Mouse (Mus musculus) embryo, embryonic 10.5 days (tissue): ENCODE results near the gene Dgkq.

Source experiments
- DNase-seq: peaks from one replicate; pipeline ENCODE4 v3.0.0-alpha.2; 2015; ENCODE audit warnings: low spot score

The Dgkq gene

GRCm38 (mm10) chr5:108668977-108669936 is at the start of gene Dgkq:
Dgkq (minus strand) TSS chr5:108669672.
- DNase-seq: peak; percentile 92

GRCm38 (mm10) chr5:108718051-108718450 is 48.6 kb upstream of the Dgkq start:
- DNase-seq: no peak

- no peak for DNase-seq
Observed at GRCm38 (mm10) chr5:108715974-108716373, 46.5 kb upstream of the Dgkq start.

GRCm38 (mm10) chr5:108714149-108714548 is 44.7 kb upstream of the Dgkq start:
- DNase-seq: no peak

GRCm38 (mm10) chr5:108713691-108714090 is 44.2 kb upstream of the Dgkq start:
- DNase-seq: no peak

- DNase-seq: no peak
Observed at GRCm38 (mm10) chr5:108713096-108713495, 43.6 kb upstream of the Dgkq start.

GRCm38 (mm10) chr5:108711968-108712367 is 42.5 kb upstream of the Dgkq start:
- DNase-seq: no peak

- DNase-seq: no peak
Observed at GRCm38 (mm10) chr5:108708981-108709731, 39.7 kb upstream of the Dgkq start.

- DNase-seq: no peak
Observed at GRCm38 (mm10) chr5:108708419-108708818, 38.9 kb upstream of the Dgkq start.

GRCm38 (mm10) chr5:108707758-108708157 is 38.3 kb upstream of the Dgkq start:
- no peak for DNase-seq

GRCm38 (mm10) chr5:108703754-108704626 is 34.5 kb upstream of the Dgkq start:
- no peak for DNase-seq

- DNase-seq: no peak
Observed at GRCm38 (mm10) chr5:108701341-108702021, 32.0 kb upstream of the Dgkq start.

- DNase-seq: no peak
Observed at GRCm38 (mm10) chr5:108700346-108700745, 30.9 kb upstream of the Dgkq start.

GRCm38 (mm10) chr5:108697341-108697753 is 27.9 kb upstream of the Dgkq start:
- peak; percentile 82 for DNase-seq

- no peak for DNase-seq
Observed at GRCm38 (mm10) chr5:108696542-108696941, 27.1 kb upstream of the Dgkq start.

- no peak for DNase-seq
Observed at GRCm38 (mm10) chr5:108695861-108696260, 26.4 kb upstream of the Dgkq start.

- DNase-seq: peak; percentile 62
Observed at GRCm38 (mm10) chr5:108694352-108695261, 25.1 kb upstream of the Dgkq start.

GRCm38 (mm10) chr5:108693872-108694288 is 24.4 kb upstream of the Dgkq start:
- peak; percentile 95 for DNase-seq

GRCm38 (mm10) chr5:108692271-108692670 is 22.8 kb upstream of the Dgkq start, which contains the start of gene Fgfrl1:
Fgfrl1 (plus strand) TSS chr5:108692382.
- peak; percentile 66 for DNase-seq

- DNase-seq: no peak
Observed at GRCm38 (mm10) chr5:108691152-108691551, 21.7 kb upstream of the Dgkq start.
